Comparison of ENCODE assay signal across 8 mouse cellular contexts in genomic region chr1:87184751-87185139, GRCm38 (mm10). TPM values are rescaled to one million over a fixed set of nuclear protein-coding genes. Genes with fewer than 3 reads are reported as not detected.
DNase-seq lines count a peak whose midpoint lies in the region; ATAC-seq and TF ChIP-seq lines count a peak whose summit lies in the region.

No protein-coding gene starts in this region.

- ATAC-seq in embryonic facial prominence, embryonic 15.5 days (ENCODE audit: insufficient number of reproducible peaks, low FRiP score, low TSS enrichment, low read depth): no peak
- ATAC-seq in heart, embryonic 12.5 days (ENCODE audit: insufficient number of reproducible peaks, low FRiP score): 0 out of 2 replicates have a peak, but pooled peaks have one; percentile 10
- ATAC-seq in kidney, embryonic 16.5 days (ENCODE audit: low FRiP score, low TSS enrichment): 0 out of 2 replicates have a peak, but pooled peaks have one; percentile 18
- ATAC-seq in liver, embryonic 12.5 days: no peak
- peak; percentile 45; the same call in 1 of the 2 replicates for ATAC-seq in neural tube, embryonic 11.5 days (ENCODE audit: insufficient read depth, low FRiP score, low TSS enrichment)
- no peak for ATAC-seq in stomach, embryonic 15.5 days (ENCODE audit: insufficient read depth, low FRiP score, low read depth)

- no peaks in the 10 kb centered on the region for H3K9me3 ChIP-seq in embryonic facial prominence, embryonic 15.5 days (replicated peaks)
- H3K9me3 ChIP-seq in heart, embryonic 12.5 days (replicated peaks): no peaks in the 10 kb centered on the region
- H3K9me3 ChIP-seq in kidney, embryonic 16.5 days (ENCODE audit: low read length): no peaks in the 10 kb centered on the region
- no peaks in the 10 kb centered on the region for H3K9me3 ChIP-seq in liver, embryonic 12.5 days (replicated peaks)
- H3K9me3 ChIP-seq in neural tube, embryonic 11.5 days (ENCODE audit: control insufficient read depth, low read length): no peaks in the 10 kb centered on the region
- H3K9me3 ChIP-seq in stomach, embryonic 15.5 days: no peaks in the 10 kb centered on the region

- H3K4me2 ChIP-seq in embryonic facial prominence, embryonic 15.5 days (replicated peaks): peak overlapping the region; percentile 33
- peak overlapping the region; percentile 39 for H3K4me2 ChIP-seq in heart, embryonic 12.5 days
- peak overlapping the region; percentile 23; the same call in 1 of the 2 replicates for H3K4me2 ChIP-seq in kidney, embryonic 16.5 days (replicated peaks; ENCODE audit: low read depth, low read length)
- peak overlapping the region; percentile 19; the same call in 1 of the 2 replicates for H3K4me2 ChIP-seq in liver, embryonic 12.5 days
- no peak overlapping the region for H3K4me2 ChIP-seq in neural tube, embryonic 11.5 days (ENCODE audit: low read depth)
- peak overlapping the region; percentile 37 for H3K4me2 ChIP-seq in stomach, embryonic 15.5 days

- peak; percentile 78 for DNase-seq in CD4-positive helper T cell, adult 2 months (ENCODE audit: low read depth, low spot score)
- DNase-seq in neural tube, embryonic 11.5 days (ENCODE audit: low spot score): peak; percentile 69

- TF ChIP-seq CTCF in bone marrow, adult 2 months (IDR thresholded peaks at IDR 0.05; ENCODE audit: control insufficient read depth, insufficient read depth, low read length): peak; percentile 77

- H3K36me3 ChIP-seq in embryonic facial prominence, embryonic 15.5 days: no peaks in the 10 kb centered on the region
- H3K36me3 ChIP-seq in heart, embryonic 12.5 days: no peaks in the 10 kb centered on the region
- H3K36me3 ChIP-seq in kidney, embryonic 16.5 days (ENCODE audit: insufficient read depth, low read length): no peaks in the 10 kb centered on the region
- no peaks in the 10 kb centered on the region for H3K36me3 ChIP-seq in liver, embryonic 12.5 days
- H3K36me3 ChIP-seq in neural tube, embryonic 11.5 days (ENCODE audit: control insufficient read depth, insufficient read depth, low read length): no peaks in the 10 kb centered on the region
- H3K36me3 ChIP-seq in stomach, embryonic 15.5 days: no peaks in the 10 kb centered on the region

- H3K4me1 ChIP-seq in bone marrow, adult 2 months (ENCODE audit: control insufficient read depth, insufficient read depth, low read length): no peaks in the 10 kb centered on the region
- peaks cover 27% of the 10 kb centered on the region for H3K4me1 ChIP-seq in embryonic facial prominence, embryonic 15.5 days
- H3K4me1 ChIP-seq in heart, embryonic 12.5 days (replicated peaks): peaks cover 6% of the 10 kb centered on the region; the same call in 1 of the 2 replicates
- peaks cover 20% of the 10 kb centered on the region for H3K4me1 ChIP-seq in kidney, embryonic 16.5 days (ENCODE audit: insufficient read depth, low read length)
- H3K4me1 ChIP-seq in liver, embryonic 12.5 days: 0 out of 2 replicates have a peak, but pooled peaks cover 11% of the 10 kb centered on the region
- no peaks in the 10 kb centered on the region for H3K4me1 ChIP-seq in neural tube, embryonic 11.5 days (ENCODE audit: control insufficient read depth, insufficient read depth, low read length)
- H3K4me1 ChIP-seq in stomach, embryonic 15.5 days: peaks cover 16% of the 10 kb centered on the region

- no peak for TF ChIP-seq POLR2A in bone marrow, adult 2 months (IDR thresholded peaks at IDR 0.05; ENCODE audit: borderline replicate concordance, control insufficient read depth, low read depth, low read length)

- H3K27me3 ChIP-seq in embryonic facial prominence, embryonic 15.5 days: peaks cover 70% of the 10 kb centered on the region
- peaks cover 91% of the 10 kb centered on the region for H3K27me3 ChIP-seq in heart, embryonic 12.5 days (replicated peaks)
- H3K27me3 ChIP-seq in kidney, embryonic 16.5 days (ENCODE audit: insufficient read depth, low read length): peaks cover 57% of the 10 kb centered on the region
- peaks cover 95% of the 10 kb centered on the region for H3K27me3 ChIP-seq in liver, embryonic 12.5 days (replicated peaks)
- H3K27me3 ChIP-seq in neural tube, embryonic 11.5 days (ENCODE audit: control insufficient read depth, insufficient read depth, low read length): peaks cover 39% of the 10 kb centered on the region
- peaks cover 48% of the 10 kb centered on the region for H3K27me3 ChIP-seq in stomach, embryonic 15.5 days (replicated peaks)

- no peak overlapping the region for H3K27ac ChIP-seq in bone marrow, adult 2 months (ENCODE audit: control insufficient read depth, insufficient read depth, low read depth, low read length, poor library complexity)
- no peak overlapping the region for H3K27ac ChIP-seq in embryonic facial prominence, embryonic 15.5 days (replicated peaks)
- no peak overlapping the region for H3K27ac ChIP-seq in heart, embryonic 12.5 days (ENCODE audit: poor library complexity, severe bottlenecking)
- H3K27ac ChIP-seq in kidney, embryonic 16.5 days (ENCODE audit: low read length): no peak overlapping the region
- H3K27ac ChIP-seq in liver, embryonic 12.5 days: no peak overlapping the region
- no peak overlapping the region for H3K27ac ChIP-seq in neural tube, embryonic 11.5 days (ENCODE audit: low read depth, low read length)
- no peak overlapping the region for H3K27ac ChIP-seq in stomach, embryonic 15.5 days

- no peak overlapping the region for H3K9ac ChIP-seq in embryonic facial prominence, embryonic 15.5 days
- H3K9ac ChIP-seq in heart, embryonic 12.5 days: no peak overlapping the region
- no peak overlapping the region for H3K9ac ChIP-seq in kidney, embryonic 16.5 days (replicated peaks; ENCODE audit: low read length)
- H3K9ac ChIP-seq in liver, embryonic 12.5 days: no peak overlapping the region
- no peak overlapping the region for H3K9ac ChIP-seq in neural tube, embryonic 11.5 days (ENCODE audit: low read length)
- no peak overlapping the region for H3K9ac ChIP-seq in stomach, embryonic 15.5 days

- H3K4me3 ChIP-seq in bone marrow, adult 2 months (replicated peaks; ENCODE audit: control insufficient read depth, low read depth, low read length): no peak overlapping the region
- H3K4me3 ChIP-seq in embryonic facial prominence, embryonic 15.5 days (replicated peaks): 0 out of 2 replicates have a peak overlapping the region, but pooled peaks have one; percentile 7
- no peak overlapping the region for H3K4me3 ChIP-seq in heart, embryonic 12.5 days
- no peak overlapping the region for H3K4me3 ChIP-seq in kidney, embryonic 16.5 days (ENCODE audit: low read length)
- no peak overlapping the region for H3K4me3 ChIP-seq in liver, embryonic 12.5 days
- H3K4me3 ChIP-seq in neural tube, embryonic 11.5 days (ENCODE audit: low read depth, low read length): no peak overlapping the region
- 0 out of 2 replicates have a peak overlapping the region, but pooled peaks have one; percentile 1 for H3K4me3 ChIP-seq in stomach, embryonic 15.5 days (replicated peaks)

- WGBS in bone marrow, adult 2 months: 10% methylated on average over 20 of the region's 20 CpGs
- 11% methylated on average over 20 of the region's 20 CpGs for WGBS in embryonic facial prominence, embryonic 15.5 days
- WGBS in heart, embryonic 12.5 days: 9% methylated on average over 20 of the region's 20 CpGs
- 11% methylated on average over 20 of the region's 20 CpGs for WGBS in kidney, embryonic 16.5 days
- WGBS in liver, embryonic 12.5 days (ENCODE audit: insufficient replicate concordance): 10% methylated on average over 20 of the region's 20 CpGs
- WGBS in neural tube, embryonic 11.5 days: 12% methylated on average over 20 of the region's 20 CpGs
- 13% methylated on average over 20 of the region's 20 CpGs for whole genome bisulfite sequencing in stomach, embryonic 15.5 days

RNA-seq across cellular contexts. Expression of gene Prss56, which starts 1.6 kb away (rescaled TPM):
- not detected in 2 replicates for polyA plus RNA-seq in bone marrow, adult 2 months (2011; ENCODE audit: insufficient read depth, insufficient read length, low replicate concordance, missing spikeins)
- polyA plus RNA-seq in embryonic facial prominence, embryonic 15.5 days (2015; fragmentation: Nextera tagmentation; extraction: Ambion mirVana): 0.20 and 0.21 TPM in 2 replicates
- polyA plus RNA-seq in heart, embryonic 12.5 days (2016; fragmentation: Nextera tagmentation; extraction: Ambion mirVana): not detected in 2 replicates
- 0.08 TPM in 1 of 2 replicates, not detected in the other for polyA plus RNA-seq in kidney, embryonic 16.5 days (2015; fragmentation: Nextera tagmentation; extraction: Ambion mirVana)
- polyA plus RNA-seq in liver, embryonic 12.5 days (2016; fragmentation: Nextera tagmentation; extraction: Ambion mirVana): not detected in 2 replicates
- polyA plus RNA-seq in neural tube, embryonic 11.5 days (2014; fragmentation: Nextera tagmentation; extraction: Ambion mirVana): 0.46 and 0.88 TPM in 2 replicates
- 0.08 TPM in 1 of 2 replicates, not detected in the other for polyA plus RNA-seq in stomach, embryonic 15.5 days (2015; fragmentation: Nextera tagmentation; extraction: Ambion mirVana)

RNA-seq across cellular contexts. Expression of gene Chrnd, which starts 5.7 kb away (rescaled TPM):
- polyA plus RNA-seq in bone marrow, adult 2 months (2011; ENCODE audit: insufficient read depth, insufficient read length, low replicate concordance, missing spikeins): not detected in 2 replicates
- polyA plus RNA-seq in embryonic facial prominence, embryonic 15.5 days (2015; fragmentation: Nextera tagmentation; extraction: Ambion mirVana): 9.0 and 12.3 TPM in 2 replicates
- 0.08 TPM in 1 of 2 replicates, not detected in the other for polyA plus RNA-seq in heart, embryonic 12.5 days (2016; fragmentation: Nextera tagmentation; extraction: Ambion mirVana)
- polyA plus RNA-seq in kidney, embryonic 16.5 days (2015; fragmentation: Nextera tagmentation; extraction: Ambion mirVana): 0.81 and 1.1 TPM in 2 replicates
- polyA plus RNA-seq in liver, embryonic 12.5 days (2016; fragmentation: Nextera tagmentation; extraction: Ambion mirVana): 0.07 TPM in 1 of 2 replicates, not detected in the other
- 0.40 and 0.45 TPM in 2 replicates for polyA plus RNA-seq in neural tube, embryonic 11.5 days (2014; fragmentation: Nextera tagmentation; extraction: Ambion mirVana)
- polyA plus RNA-seq in stomach, embryonic 15.5 days (2015; fragmentation: Nextera tagmentation; extraction: Ambion mirVana): 0.10 and 0.31 TPM in 2 replicates

RNA-seq across cellular contexts. Expression of gene Chrng, which starts 19.7 kb away (rescaled TPM):
- polyA plus RNA-seq in bone marrow, adult 2 months (2011; ENCODE audit: insufficient read depth, insufficient read length, low replicate concordance, missing spikeins): not detected in 2 replicates
- polyA plus RNA-seq in embryonic facial prominence, embryonic 15.5 days (2015; fragmentation: Nextera tagmentation; extraction: Ambion mirVana): 24.4 and 34.2 TPM in 2 replicates
- polyA plus RNA-seq in heart, embryonic 12.5 days (2016; fragmentation: Nextera tagmentation; extraction: Ambion mirVana): 0.73 and 1.8 TPM in 2 replicates
- polyA plus RNA-seq in kidney, embryonic 16.5 days (2015; fragmentation: Nextera tagmentation; extraction: Ambion mirVana): 0.68 and 0.85 TPM in 2 replicates
- polyA plus RNA-seq in liver, embryonic 12.5 days (2016; fragmentation: Nextera tagmentation; extraction: Ambion mirVana): 0.52 and 0.54 TPM in 2 replicates
- 5.0 TPM in 2 replicates for polyA plus RNA-seq in neural tube, embryonic 11.5 days (2014; fragmentation: Nextera tagmentation; extraction: Ambion mirVana)
- polyA plus RNA-seq in stomach, embryonic 15.5 days (2015; fragmentation: Nextera tagmentation; extraction: Ambion mirVana): 0.14 and 0.86 TPM in 2 replicates

RNA-seq across cellular contexts. Expression of gene Ecel1, which starts 28.4 kb away (rescaled TPM):
- polyA plus RNA-seq in bone marrow, adult 2 months (2011; ENCODE audit: insufficient read depth, insufficient read length, low replicate concordance, missing spikeins): not detected in 2 replicates
- polyA plus RNA-seq in embryonic facial prominence, embryonic 15.5 days (2015; fragmentation: Nextera tagmentation; extraction: Ambion mirVana): 1.5 and 1.6 TPM in 2 replicates
- 0.22 and 0.50 TPM in 2 replicates for polyA plus RNA-seq in heart, embryonic 12.5 days (2016; fragmentation: Nextera tagmentation; extraction: Ambion mirVana)
- polyA plus RNA-seq in kidney, embryonic 16.5 days (2015; fragmentation: Nextera tagmentation; extraction: Ambion mirVana): 0.94 and 1.1 TPM in 2 replicates
- polyA plus RNA-seq in liver, embryonic 12.5 days (2016; fragmentation: Nextera tagmentation; extraction: Ambion mirVana): 0.12 and 0.35 TPM in 2 replicates
- polyA plus RNA-seq in neural tube, embryonic 11.5 days (2014; fragmentation: Nextera tagmentation; extraction: Ambion mirVana): 28.3 and 36.8 TPM in 2 replicates
- polyA plus RNA-seq in stomach, embryonic 15.5 days (2015; fragmentation: Nextera tagmentation; extraction: Ambion mirVana): 6.3 and 8.7 TPM in 2 replicates

RNA-seq across cellular contexts. Expression of gene Eif4e2, which starts 29.0 kb away (rescaled TPM):
- 47.4 and 67.2 TPM in 2 replicates for polyA plus RNA-seq in bone marrow, adult 2 months (2011; ENCODE audit: insufficient read depth, insufficient read length, low replicate concordance, missing spikeins)
- polyA plus RNA-seq in embryonic facial prominence, embryonic 15.5 days (2015; fragmentation: Nextera tagmentation; extraction: Ambion mirVana): 164 and 167 TPM in 2 replicates
- 141 and 145 TPM in 2 replicates for polyA plus RNA-seq in heart, embryonic 12.5 days (2016; fragmentation: Nextera tagmentation; extraction: Ambion mirVana)
- polyA plus RNA-seq in kidney, embryonic 16.5 days (2015; fragmentation: Nextera tagmentation; extraction: Ambion mirVana): 157 and 160 TPM in 2 replicates
- polyA plus RNA-seq in liver, embryonic 12.5 days (2016; fragmentation: Nextera tagmentation; extraction: Ambion mirVana): 114 and 117 TPM in 2 replicates
- 129 and 135 TPM in 2 replicates for polyA plus RNA-seq in neural tube, embryonic 11.5 days (2014; fragmentation: Nextera tagmentation; extraction: Ambion mirVana)
- polyA plus RNA-seq in stomach, embryonic 15.5 days (2015; fragmentation: Nextera tagmentation; extraction: Ambion mirVana): 149 and 156 TPM in 2 replicates

Comparison
In these comparisons a context has a peak if more than half of its experiments do, and no peak if none do; other contexts are left out.
1. H3K4me3 ChIP-seq: peak in embryonic facial prominence, embryonic 15.5 days (single experiment) and stomach, embryonic 15.5 days (single experiment); none in bone marrow, adult 2 months (single experiment), heart, embryonic 12.5 days (single experiment), kidney, embryonic 16.5 days (single experiment), liver, embryonic 12.5 days (single experiment) and neural tube, embryonic 11.5 days (single experiment).
2. ATAC-seq: peak in heart, embryonic 12.5 days (single experiment), kidney, embryonic 16.5 days (single experiment) and neural tube, embryonic 11.5 days (single experiment); none in embryonic facial prominence, embryonic 15.5 days (single experiment), liver, embryonic 12.5 days (single experiment) and stomach, embryonic 15.5 days (single experiment).